Mouse (Mus musculus): ENCODE data around the gene Tle2.

- TF ChIP-seq POLR2A (IDR thresholded peaks at IDR 0.05; ENCODE audit: low read depth, low read length) (peak; percentile 27), CTCF (conservative IDR thresholded peaks at IDR 0.05; ENCODE audit: insufficient read depth, insufficient read length, low read depth, low read length) (no peak)
Observed at GRCm38 (mm10) chr10:81605974-81606751, 31.8 kb downstream of the Tle2 start, which contains the start of gene BC025920.
